Mouse (Mus musculus) ES-E14 (cell line): Measurements from ENCODE around the gene Ubtd2. TPM values are rescaled to one million over a fixed set of nuclear protein-coding genes. Genes with fewer than 3 reads are reported as not detected.

ENCODE experiments used
- DNase-seq: peaks from one replicate; pipeline ENCODE4 v3.0.0-alpha.2; 2013; ENCODE audit warnings: low read depth, low spot score
- H3K27ac ChIP-seq: 2 replicates; pipeline ENCODE4 v1.5.1; 2012; ENCODE audit warnings: low read depth, mild to moderate bottlenecking, low read length, moderate library complexity, mixed read lengths; ENCODE audit not compliant: poor library complexity, insufficient read depth, severe bottlenecking
- H3K36me3 ChIP-seq: 2 replicates; pipeline ENCODE4 v1.6.1; 2012; ENCODE audit warnings: mild to moderate bottlenecking, low read length, moderate library complexity, mixed read lengths; ENCODE audit not compliant: control insufficient read depth, poor library complexity, insufficient read depth, severe bottlenecking
- H3K4me1 ChIP-seq, 2 experiments: fragments of 150-350 bp in 1 of 2; sonication (generic) in 1 of 2; 2 replicates each; pipeline ENCODE4 v1.6.1; 2012; ENCODE audit warnings: low read length in 2 of 2, mild to moderate bottlenecking in 1 of 2, mixed read lengths in 1 of 2; ENCODE audit not compliant: control insufficient read depth in 2 of 2, insufficient read depth in 2 of 2, poor library complexity in 1 of 2
- H3K4me3 ChIP-seq, 2 experiments: fragments of 150-350 bp in 1 of 2; sonication (generic) in 1 of 2; 2 replicates each; pipeline ENCODE4 v1.5.1; 2012; ENCODE audit warnings: low read length in 2 of 2, low read depth in 1 of 2, mild to moderate bottlenecking in 1 of 2, mixed read lengths in 1 of 2; ENCODE audit not compliant: insufficient read depth in 1 of 2, poor library complexity in 1 of 2, severe bottlenecking in 1 of 2
- H3K9ac ChIP-seq: 2 replicates; pipeline ENCODE4 v1.6.1; 2012; ENCODE audit warnings: low read depth, mild to moderate bottlenecking, low read length, mixed read lengths; ENCODE audit not compliant: poor library complexity, insufficient read depth, severe bottlenecking
- H3K9me3 ChIP-seq: fragments of 150-350 bp; sonication (generic); 2 replicates; pipeline ENCODE4 v1.6.1; 2012; ENCODE audit warnings: low read depth, mild to moderate bottlenecking, low read length; ENCODE audit not compliant: control insufficient read depth, insufficient read depth
- CHD2 ChIP-seq: IDR thresholded peaks from 2 replicates; pipeline ENCODE4 v1.6.1; 2014; ENCODE audit warnings: mild to moderate bottlenecking, low read depth, low read length, inconsistent platforms
- HCFC1 ChIP-seq: IDR thresholded peaks from 2 replicates; pipeline ENCODE4 v1.6.1; 2012; ENCODE audit warnings: low read length, inconsistent platforms, borderline replicate concordance; ENCODE audit not compliant: insufficient read depth
- MAFK ChIP-seq: IDR thresholded peaks from 2 replicates; pipeline ENCODE4 v1.6.1; 2014; ENCODE audit warnings: mild to moderate bottlenecking, low read depth, low read length, inconsistent platforms; ENCODE audit not compliant: insufficient read depth
- ZC3H11A ChIP-seq: IDR thresholded peaks from 2 replicates; pipeline ENCODE4 v1.6.1; 2012; ENCODE audit warnings: low read depth, mild to moderate bottlenecking, inconsistent platforms, low read length, borderline replicate concordance
- ZNF384 ChIP-seq: IDR thresholded peaks from 2 replicates; pipeline ENCODE4 v1.6.1; 2012; ENCODE audit warnings: low read depth, low read length, inconsistent platforms
- in situ Hi-C, 2 experiments: fragments of 600-800 bp; cut with MboI; formaldehyde crosslinking; loops; one replicate each; pipeline ENCODE4 v1.15.1; 2025; ENCODE audit warnings: low sequenced_read_pairs in 2 of 2, inconsistent platforms in 1 of 2; ENCODE audit not compliant: unreplicated experiment in 2 of 2
- total RNA-seq: library from RNA; depleted of rRNA; stranded (reverse); fragments of 300-350 nt; gene quantifications from 2 replicates; pipeline ENCODE4 v1.2.3, GENCODE M21; 2012

Gene Ubtd2
- total RNA-seq, 1 experiment: 18.3 TPM

GRCm38 (mm10) chr11:32475487-32476236, 20.5 kb downstream of the Ubtd2 start:
- no peak for DNase-seq
- Histone ChIP-seq H3K4me3 (no peak overlapping the region), H3K9ac (no peak overlapping the region), H3K4me1 (no peaks in the 10 kb centered on the region), H3K9me3 (no peaks in the 10 kb centered on the region), H3K36me3 (no peaks in the 10 kb centered on the region), H3K27ac (no peak overlapping the region)
- TF ChIP-seq CHD2 (no peak), HCFC1 (no peak), MAFK (no peak), ZNF384 (no peak), ZC3H11A (no peak)
- in situ Hi-C loops: no loop called here

- Histone ChIP-seq H3K9me3 (no peaks in the 10 kb centered on the region), H3K36me3 (no peaks in the 10 kb centered on the region), H3K4me1 (no peaks in the 10 kb centered on the region), H3K4me3 (no peak overlapping the region), H3K9ac (no peak overlapping the region), H3K27ac (no peak overlapping the region)
- TF ChIP-seq HCFC1 (no peak), ZC3H11A (no peak), ZNF384 (no peak)
- no peak for DNase-seq
- in situ Hi-C loops: no loop called here
Observed at GRCm38 (mm10) chr11:32481525-32481924, 26.4 kb downstream of the Ubtd2 start.

GRCm38 (mm10) chr11:32485290-32485689, 30.1 kb downstream of the Ubtd2 start:
- in situ Hi-C loops: no loop called here
- no peak overlapping the region for H3K4me3 ChIP-seq
- no peaks in the 10 kb centered on the region for H3K36me3 ChIP-seq
- H3K9ac ChIP-seq: no peak overlapping the region
- no peaks in the 10 kb centered on the region for H3K9me3 ChIP-seq
- no peak for TF ChIP-seq ZC3H11A
- TF ChIP-seq CHD2: no peak
- no peak for TF ChIP-seq MAFK
- no peak for TF ChIP-seq HCFC1
- TF ChIP-seq ZNF384: no peak
- no peaks in the 10 kb centered on the region for H3K4me1 ChIP-seq
- no peak for DNase-seq
- no peak overlapping the region for H3K27ac ChIP-seq

- TF ChIP-seq HCFC1 (no peak), CHD2 (no peak), ZNF384 (no peak), ZC3H11A (no peak), MAFK (no peak)
- H3K4me1 ChIP-seq: no peaks in the 10 kb centered on the region
- in situ Hi-C loops: no loop called here
Observed at GRCm38 (mm10) chr11:32486621-32487020, 31.5 kb downstream of the Ubtd2 start.

More at GRCm38 (mm10) chr11:32486621-32487020, 31.5 kb downstream of the Ubtd2 start:
- no peaks in the 10 kb centered on the region for H3K36me3 ChIP-seq
- no peak overlapping the region for H3K9ac ChIP-seq
- no peak overlapping the region for H3K27ac ChIP-seq
- no peak overlapping the region for H3K4me3 ChIP-seq
- no peaks in the 10 kb centered on the region for H3K9me3 ChIP-seq
- no peak for DNase-seq
